Mouse (Mus musculus): ENCODE measurements around the gene Atp7a.
"Not testable (repeated sequence)": the region's sequence is repeated elsewhere in the genome, so short reads cannot be mapped to it uniquely, and the experiment has no call there.

The Atp7a gene

GRCm38 (mm10) chrX:106026418-106027342 lies at the start of gene Atp7a:
Atp7a (plus strand) TSS chrX:106027276.
- DNase-seq: peak; percentile 92 to 94

GRCm38 (mm10) chrX:106001605-106002004 lies 25.5 kb upstream of the Atp7a start:
- DNase-seq: no peak

- no peak for DNase-seq
Observed at GRCm38 (mm10) chrX:106010762-106011161, 16.3 kb upstream of the Atp7a start.

- peak; percentile 85 to 90 for DNase-seq
Observed at GRCm38 (mm10) chrX:106011465-106012159, 15.5 kb upstream of the Atp7a start, which contains the start of gene Magt1. Magt1 (minus strand) TSS chrX:106011906.

GRCm38 (mm10) chrX:106012559-106012958 lies 14.5 kb upstream of the Atp7a start:
- peak; percentile 3 to 8 for DNase-seq

GRCm38 (mm10) chrX:106013217-106013616 lies 13.9 kb upstream of the Atp7a start:
- peak; percentile 64 to 70 for DNase-seq

- not testable (repeated sequence) for DNase-seq
Observed at GRCm38 (mm10) chrX:106014741-106015377, 12.2 kb upstream of the Atp7a start.

- peak; percentile 87 to 90 for DNase-seq
Observed at GRCm38 (mm10) chrX:106015571-106016322, 11.3 kb upstream of the Atp7a start, which contains the start of gene Cox7b. Cox7b (plus strand) TSS chrX:106015700.

GRCm38 (mm10) chrX:106017102-106017501 lies 10.0 kb upstream of the Atp7a start:
- no peak for DNase-seq

- DNase-seq: no peak
Observed at GRCm38 (mm10) chrX:106017516-106017915, 9.6 kb upstream of the Atp7a start.

- no peak for DNase-seq
Observed at GRCm38 (mm10) chrX:106027343-106027674, 233 bp downstream of the Atp7a start.

- no peak for DNase-seq
Observed at GRCm38 (mm10) chrX:106030176-106030575, 3.1 kb downstream of the Atp7a start.

GRCm38 (mm10) chrX:106031124-106031523 lies 4.0 kb downstream of the Atp7a start:
- DNase-seq: no peak

GRCm38 (mm10) chrX:106035727-106036126 lies 8.7 kb downstream of the Atp7a start:
- DNase-seq: no peak

GRCm38 (mm10) chrX:106037185-106037752 lies 10.2 kb downstream of the Atp7a start:
- DNase-seq: no peak

GRCm38 (mm10) chrX:106043863-106044617 lies 17.0 kb downstream of the Atp7a start:
- DNase-seq: no peak

- DNase-seq: no peak
Observed at GRCm38 (mm10) chrX:106045455-106045854, 18.4 kb downstream of the Atp7a start.

GRCm38 (mm10) chrX:106045928-106046327 lies 18.9 kb downstream of the Atp7a start:
- no peak for DNase-seq

- no peak for DNase-seq
Observed at GRCm38 (mm10) chrX:106048191-106048590, 21.1 kb downstream of the Atp7a start.

GRCm38 (mm10) chrX:106077858-106078257 lies 50.8 kb downstream of the Atp7a start:
- not testable (repeated sequence) for DNase-seq

- DNase-seq: peak in 1 of 2 experiments; percentile 1
Observed at GRCm38 (mm10) chrX:106080811-106081443, 53.9 kb downstream of the Atp7a start.

Measured in cerebellum, postnatal 10 days (tissue).